Mouse (Mus musculus) heart, postnatal 0 days (tissue): ENCODE data around the gene Gm37419.

Experiments
- CTCF ChIP-seq: IDR thresholded peaks from 2 replicates; pipeline ENCODE4 v1.5.1; 2016; ENCODE audit warnings: antibody characterized with exemption, control low read depth, low read depth
- EP300 ChIP-seq: IDR thresholded peaks from 2 replicates; pipeline ENCODE4 v1.6.1; 2016; ENCODE audit warnings: antibody characterized with exemption, low read depth

DNA sequence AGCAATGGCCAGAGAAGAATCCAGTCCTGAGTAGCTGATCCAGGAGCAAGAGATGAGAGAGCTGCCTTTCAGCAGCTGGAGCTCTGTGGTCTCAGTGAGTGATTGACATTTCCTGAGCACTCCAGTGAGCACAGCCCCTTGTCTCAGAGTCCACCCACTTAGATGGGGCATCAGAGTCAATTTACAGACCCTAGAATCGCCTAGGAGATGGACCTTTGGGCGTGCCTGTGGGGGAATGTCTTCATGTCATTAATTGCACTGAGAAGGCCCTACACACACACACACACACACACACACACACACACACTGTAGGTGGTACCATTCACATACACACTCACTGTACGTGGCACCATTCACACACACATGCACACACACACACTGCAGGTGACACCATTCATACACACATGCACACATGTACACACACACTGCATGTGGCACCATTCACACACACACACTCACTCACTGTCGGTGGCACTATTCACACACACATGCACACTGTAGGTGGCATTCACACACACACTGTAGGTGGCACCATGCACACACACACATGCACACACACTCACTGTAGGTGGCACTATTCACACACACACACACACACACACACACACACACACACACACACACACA is 36.1 kb upstream of the Gm37419 start:
- TF ChIP-seq CTCF: no peak
- TF ChIP-seq EP300: no peak
